24 mouse cellular contexts compared by ENCODE assay signal in genomic region chr10:3706231-3706630, GRCm38 (mm10). TPM values are rescaled to one million over a fixed set of nuclear protein-coding genes. Genes with fewer than 3 reads are reported as not detected.
DNase-seq lines count a peak whose midpoint lies in the region; ATAC-seq and TF ChIP-seq lines count a peak whose summit lies in the region.
"Had no signal": no experiment of that assay in that cellular context is flagged by ENCODE, and none has a peak within 500 bp of the region (broad histone marks: within the 10 kb centered on the region; RNA-seq: fewer than 3 reads in every experiment).

No protein-coding gene starts in this region.

- no peaks in the 10 kb centered on the region for H3K9me3 ChIP-seq in forebrain, postnatal 0 days (ENCODE audit: low read length)
- H3K9me3 ChIP-seq: forebrain, embryonic 15.5 days; hindbrain, embryonic 10.5 days; limb, embryonic 10.5 days; liver, embryonic 12.5 days; neural tube, embryonic 13.5 days had no signal

- H3K36me3 ChIP-seq in forebrain, postnatal 0 days (ENCODE audit: insufficient read depth) = no peaks in the 10 kb centered on the region
- H3K36me3 ChIP-seq: forebrain, embryonic 15.5 days; hindbrain, embryonic 10.5 days; limb, embryonic 10.5 days; liver, embryonic 12.5 days; neural tube, embryonic 13.5 days had no signal

- peak overlapping the region; percentile 69 for H3K27ac ChIP-seq in layer of hippocampus, adult 2 months
- H3K27ac ChIP-seq in forebrain, postnatal 0 days (ENCODE audit: low read depth, low read length) = no peak overlapping the region
- H3K27ac ChIP-seq: forebrain, embryonic 15.5 days; hindbrain, embryonic 10.5 days; hindbrain, postnatal 0 days; kidney, postnatal 0 days; limb, embryonic 10.5 days; liver, embryonic 12.5 days; neural tube, embryonic 13.5 days had no signal

- no peak overlapping the region for H3K9ac ChIP-seq in forebrain, postnatal 0 days
- H3K9ac ChIP-seq: forebrain, embryonic 15.5 days; liver, embryonic 12.5 days; neural tube, embryonic 13.5 days had no signal

- H3K4me3 ChIP-seq in layer of hippocampus, adult 2 months = no peak overlapping the region
- no peak overlapping the region for H3K4me3 ChIP-seq in forebrain, postnatal 0 days (ENCODE audit: low read depth, low read length)
- H3K4me3 ChIP-seq: forebrain, embryonic 15.5 days; hindbrain, embryonic 10.5 days; limb, embryonic 10.5 days; liver, embryonic 12.5 days; megakaryocyte, embryonic 14.5 days; neural tube, embryonic 13.5 days had no signal

- ATAC-seq in forebrain, postnatal 0 days = no peak
- ATAC-seq: forebrain, embryonic 15.5 days; hindbrain, postnatal 0 days; liver, embryonic 12.5 days had no signal

- peak; percentile 8 for DNase-seq in adrenal gland, postnatal 10 days
- no peak for DNase-seq in adrenal gland, adult 18-20 months (ENCODE audit: low spot score in 2 of 2)
- DNase-seq in heart, adult 11 months = peak; percentile 92
- DNase-seq in heart, postnatal 4 days = no peak
- DNase-seq in layer of hippocampus, adult 2 months (ENCODE audit: low spot score in 2 of 2) = peak in 1 of 2 experiments; percentile 20
- no peak for DNase-seq in layer of hippocampus, postnatal 10 days (ENCODE audit: low spot score in 2 of 2)
- peak; percentile 4 for DNase-seq in adipocyte (ENCODE audit: low spot score)
- DNase-seq in forebrain, postnatal 0 days = no peak
- DNase-seq: adrenal gland, postnatal 36 days; cerebellum, adult 8-10 months; embryo, embryonic 11 days; kidney, adult 11 months; lung, adult 2 months; midbrain, embryonic 14.5 days; spleen, adult 18-20 months; thymus, postnatal 36 days had no signal

- WGBS in forebrain, postnatal 0 days = 72% methylated on average over 4 of the region's 4 CpGs

- no peak overlapping the region for H3K4me2 ChIP-seq in forebrain, postnatal 0 days (ENCODE audit: low read depth)
- H3K4me2 ChIP-seq: forebrain, embryonic 15.5 days; liver, embryonic 12.5 days; neural tube, embryonic 13.5 days had no signal

- no peaks in the 10 kb centered on the region for H3K4me1 ChIP-seq in forebrain, postnatal 0 days (ENCODE audit: insufficient read depth)
- H3K4me1 ChIP-seq: forebrain, embryonic 15.5 days; hindbrain, embryonic 10.5 days; limb, embryonic 10.5 days; liver, embryonic 12.5 days; megakaryocyte, embryonic 14.5 days; neural tube, embryonic 13.5 days had no signal

- H3K27me3 ChIP-seq in forebrain, postnatal 0 days (ENCODE audit: insufficient read depth, low read length) = no peaks in the 10 kb centered on the region
- H3K27me3 ChIP-seq: forebrain, embryonic 15.5 days; liver, embryonic 12.5 days; megakaryocyte, embryonic 14.5 days; neural tube, embryonic 13.5 days had no signal

- no peak for TF ChIP-seq CTCF in layer of hippocampus, adult 2 months (conservative IDR thresholded peaks at IDR 0.05)
- TF ChIP-seq CTCF in forebrain, postnatal 0 days (IDR thresholded peaks at IDR 0.05; ENCODE audit: low read depth) = no peak

RNA-seq across cellular contexts. Expression of gene Plekhg1, which starts 33.9 kb away (rescaled TPM):
- 10 to 100 TPM; 11.1 to 14.5 TPM for total RNA-seq in adrenal gland, postnatal 10 days (2021)
- total RNA-seq in adrenal gland, adult 18-20 months (2021) = 1 to 10 TPM; 5.0 to 5.3 TPM
- 10 to 100 TPM; 22.1 to 22.7 TPM for total RNA-seq in heart, postnatal 4 days (2021)
- 10 to 100 TPM; 14.2 to 15.9 TPM for total RNA-seq in layer of hippocampus, adult 2 months (2021)
- total RNA-seq in layer of hippocampus, postnatal 10 days (2021) = 10 to 100 TPM; 28.8 to 29.0 TPM
- total RNA-seq in forebrain, postnatal 0 days (2014; rRNA removed) = 6.3 and 10.7 TPM in 2 replicates
- polyA plus RNA-seq in forebrain, postnatal 0 days (2015; fragmentation: Nextera tagmentation; extraction: Ambion mirVana) = 2.0 and 4.3 TPM in 2 replicates

Comparison
In these comparisons a context has a peak if more than half of its experiments do, and no peak if none do; other contexts are left out.
1. DNase-seq: peak in adrenal gland, postnatal 10 days (single experiment), heart, adult 11 months (single experiment) and adipocyte (single experiment); none in adrenal gland, adult 18-20 months (0 of 2), heart, postnatal 4 days (single experiment), layer of hippocampus, postnatal 10 days (0 of 2) and forebrain, postnatal 0 days (single experiment).